Mouse (Mus musculus) MEL (cell line): ENCODE data around the gene Fndc9. TPM values are rescaled to one million over a fixed set of nuclear protein-coding genes. Genes with fewer than 3 reads are reported as not detected.

Experiments used
- DNase-seq: peaks from one replicate; pipeline ENCODE4 v3.0.0; 2011; ENCODE audit warnings: low read depth, low spot score
- H3K27ac ChIP-seq: 2 replicates; pipeline ENCODE4 v1.5.1; 2012; ENCODE audit warnings: low read depth, mild to moderate bottlenecking, control low read depth, low read length, moderate library complexity; ENCODE audit not compliant: control insufficient read depth
- H3K27me3 ChIP-seq, 2 experiments: fragments of 150-350 bp in 1 of 2; sonication (generic) in 1 of 2; 2 replicates each; pipeline ENCODE4 v1.6.1; 2012; ENCODE audit warnings: low read length in 2 of 2, mild to moderate bottlenecking in 2 of 2, improper control_type of control experiment in 1 of 2, moderate library complexity in 1 of 2; ENCODE audit not compliant: insufficient read depth in 2 of 2, control insufficient read depth in 1 of 2
- H3K36me3 ChIP-seq, 2 experiments: 2 replicates each; pipeline ENCODE4 v1.6.1; 2012 to 2014; ENCODE audit warnings: low read length in 2 of 2, improper control_type of control experiment in 1 of 2, inconsistent platforms in 1 of 2, mild to moderate bottlenecking in 1 of 2; ENCODE audit not compliant: insufficient read depth in 2 of 2, control insufficient read depth in 1 of 2
- H3K4me1 ChIP-seq, 2 experiments: fragments of 150-350 bp in 1 of 2; sonication (generic) in 1 of 2; 2 replicates each; pipeline ENCODE4 v1.6.1; 2012; ENCODE audit warnings: low read length in 2 of 2, improper control_type of control experiment in 1 of 2, mild to moderate bottlenecking in 1 of 2; ENCODE audit not compliant: insufficient read depth in 2 of 2, control insufficient read depth in 1 of 2
- H3K4me3 ChIP-seq, 2 experiments: fragments of 150-350 bp in 1 of 2; sonication (generic) in 1 of 2; 2 replicates each; pipeline ENCODE4 v1.5.1; 2012; ENCODE audit warnings: low read depth in 2 of 2, low read length in 2 of 2, mild to moderate bottlenecking in 2 of 2, moderate library complexity in 2 of 2, control low read depth in 1 of 2, improper control_type of control experiment in 1 of 2; ENCODE audit not compliant: control insufficient read depth in 1 of 2, insufficient read depth in 1 of 2
- H3K79me2 ChIP-seq: 2 replicates; pipeline ENCODE4 v1.6.1; 2012; ENCODE audit warnings: mild to moderate bottlenecking, low read length, moderate library complexity; ENCODE audit not compliant: control insufficient read depth, poor library complexity, insufficient read depth
- H3K9ac ChIP-seq: 2 replicates; pipeline ENCODE4 v1.6.1; 2012; ENCODE audit warnings: low read depth, mild to moderate bottlenecking, control low read depth, low read length, moderate library complexity; ENCODE audit not compliant: control insufficient read depth, poor library complexity, severe bottlenecking
- H3K9me3 ChIP-seq: fragments of 150-350 bp; sonication (generic); replicated peaks from 2 replicates; pipeline ENCODE4 v1.6.1; 2012; ENCODE audit warnings: mild to moderate bottlenecking, low read length, improper control_type of control experiment, moderate library complexity; ENCODE audit not compliant: insufficient read depth
- CHD1 ChIP-seq: IDR thresholded peaks from 2 replicates; pipeline ENCODE4 v1.6.1; 2012; ENCODE audit warnings: low read depth, mild to moderate bottlenecking, inconsistent platforms, low read length, improper control_type of control experiment
- CTCF ChIP-seq, 3 experiments: IDR thresholded peaks in 2 of 3; conservative IDR thresholded peaks in 1 of 3; 2 replicates each; pipeline ENCODE4 v1.5.1; 2011 to 2012; ENCODE audit warnings: low read length in 3 of 3, low read depth in 2 of 3, mild to moderate bottlenecking in 2 of 3, improper control_type of control experiment in 1 of 3, inconsistent platforms in 1 of 3, mixed read lengths in 1 of 3, moderate library complexity in 1 of 3; ENCODE audit not compliant: control insufficient read depth in 1 of 3, insufficient read depth in 1 of 3, poor library complexity in 1 of 3, severe bottlenecking in 1 of 3
- E2F4 ChIP-seq: IDR thresholded peaks from 2 replicates; pipeline ENCODE4 v1.6.1; 2011; ENCODE audit warnings: low read depth, low read length, improper control_type of control experiment, borderline replicate concordance
- ELF1 ChIP-seq: IDR thresholded peaks from 2 replicates; pipeline ENCODE4 v1.6.1; 2014; ENCODE audit warnings: low read depth, mild to moderate bottlenecking, inconsistent platforms, low read length, improper control_type of control experiment, moderate library complexity
- ETS1 ChIP-seq: IDR thresholded peaks from 2 replicates; pipeline ENCODE4 v1.6.1; 2012; ENCODE audit warnings: low read depth, mild to moderate bottlenecking, inconsistent platforms, low read length, improper control_type of control experiment, moderate library complexity
- MAZ ChIP-seq: IDR thresholded peaks from 2 replicates; pipeline ENCODE4 v1.6.1; 2012; ENCODE audit warnings: low read depth, mild to moderate bottlenecking, inconsistent platforms, low read length, improper control_type of control experiment
- MEF2A ChIP-seq: IDR thresholded peaks from 2 replicates; pipeline ENCODE4 v1.6.1; 2014; ENCODE audit warnings: low read depth, mild to moderate bottlenecking, inconsistent platforms, low read length, improper control_type of control experiment; ENCODE audit not compliant: poor library complexity, insufficient replicate concordance, severe bottlenecking; ENCODE audit errors: extremely low read depth
- NRF1 ChIP-seq: IDR thresholded peaks from 2 replicates; pipeline ENCODE4 v1.6.1; 2014; ENCODE audit warnings: low read depth, mild to moderate bottlenecking, inconsistent platforms, low read length, improper control_type of control experiment, moderate library complexity; ENCODE audit not compliant: poor library complexity, insufficient read depth, severe bottlenecking
- SIN3A ChIP-seq: IDR thresholded peaks from 2 replicates; pipeline ENCODE4 v1.6.1; 2012; ENCODE audit warnings: low read length, improper control_type of control experiment, inconsistent platforms
- SMC3 ChIP-seq: IDR thresholded peaks from 2 replicates; pipeline ENCODE4 v1.6.1; 2011; ENCODE audit warnings: low read depth, low read length, improper control_type of control experiment
- USF1 ChIP-seq: IDR thresholded peaks from 2 replicates; pipeline ENCODE4 v1.6.1; 2014; ENCODE audit warnings: low read depth, mild to moderate bottlenecking, inconsistent platforms, low read length, improper control_type of control experiment, moderate library complexity
- polyA plus RNA-seq, 2 experiments: library from polyadenylated mRNA; stranded (reverse) in 1 of 2; unstranded in 1 of 2; fragments of >175 nt in 1 of 2; fragments of >200 nt in 1 of 2; gene quantifications; 2 replicates each; pipeline versions ENCODE4 v1.2.1 to v1.2.4; 2012; ENCODE audit warnings: low replicate concordance in 2 of 2, low read depth in 1 of 2; ENCODE audit not compliant: insufficient read length in 2 of 2, insufficient read depth in 1 of 2, missing spikeins in 1 of 2
- total RNA-seq: library from RNA; depleted of rRNA; stranded (reverse); fragments of 300-350 nt; gene quantifications from 2 replicates; pipeline ENCODE4 v1.2.3, GENCODE M21; 2012

Gene Fndc9
- total and polyA plus RNA-seq, 3 experiments: 0.08 to 0.35 TPM; not detected in 1

DNA sequence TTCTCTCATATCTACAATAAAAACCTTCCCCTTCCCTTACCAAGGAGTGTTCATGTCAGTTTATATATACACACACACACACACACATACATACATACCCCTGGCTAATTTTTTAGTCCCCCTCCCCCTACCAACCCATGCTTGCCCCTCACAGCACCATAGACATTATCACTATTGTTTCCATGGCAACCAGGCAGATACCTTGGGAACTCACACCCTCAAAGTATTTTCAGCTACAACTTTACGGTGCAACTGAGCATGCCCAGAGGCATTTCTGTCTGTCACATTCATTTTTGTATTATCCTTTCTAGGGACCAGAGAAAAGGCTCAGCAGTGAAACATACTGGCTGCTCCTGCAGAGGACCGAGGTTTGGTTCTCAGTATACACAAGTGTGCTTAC lies 15.1 kb upstream of the Fndc9 start:
- H3K27ac ChIP-seq: no peak overlapping the region
- no peak overlapping the region for H3K4me3 ChIP-seq
- TF ChIP-seq NRF1 (peak; percentile 14; the same call in 1 of the 2 replicates), E2F4 (no peak)
- no peaks in the 10 kb centered on the region for H3K79me2 ChIP-seq
- no peak overlapping the region for H3K9ac ChIP-seq
- H3K27me3 ChIP-seq: no peaks in the 10 kb centered on the region
- no peaks in the 10 kb centered on the region for H3K4me1 ChIP-seq
- no peaks in the 10 kb centered on the region for H3K36me3 ChIP-seq
- no peak for DNase-seq
- no peaks in the 10 kb centered on the region for H3K9me3 ChIP-seq

DNA sequence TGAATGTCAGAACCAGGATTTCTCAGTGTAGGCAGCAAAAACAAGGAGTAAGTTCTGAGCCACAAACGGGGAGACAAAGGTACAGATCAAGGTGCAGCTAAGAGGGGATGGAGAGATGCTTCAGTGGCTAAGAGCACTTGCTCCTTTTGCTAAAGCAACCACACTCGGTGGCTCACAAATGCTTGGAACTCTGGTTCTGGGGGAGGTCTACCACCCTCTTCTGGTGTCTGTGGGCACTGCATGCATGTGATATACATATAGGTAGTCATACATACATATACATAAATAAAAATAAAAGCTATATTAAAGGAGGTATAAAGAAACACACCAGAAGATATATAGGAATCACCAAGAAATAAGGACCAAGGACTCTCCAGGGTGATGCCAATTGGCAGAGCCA lies 11.8 kb upstream of the Fndc9 start:
- no peaks in the 10 kb centered on the region for H3K79me2 ChIP-seq
- H3K9me3 ChIP-seq: no peaks in the 10 kb centered on the region
- peak; percentile 36 for DNase-seq
- TF ChIP-seq CTCF (IDR thresholded peaks at IDR 0.05 in 2 of 3, conservative IDR thresholded peaks at IDR 0.05 in 1 of 3; ENCODE audit: control insufficient read depth in 1 of 3, insufficient read depth in 1 of 3, low read depth in 2 of 3, low read length in 3 of 3, poor library complexity in 1 of 3, severe bottlenecking in 1 of 3) (peak; percentile 33 to 54 (median 50)), SMC3 (peak; percentile 23; the same call in 1 of the 2 replicates), SIN3A (no peak), NRF1 (no peak), ETS1 (no peak), USF1 (no peak), CHD1 (no peak), ELF1 (no peak), MAZ (no peak)
- H3K4me1 ChIP-seq: peaks cover 0 to 7% of the 10 kb centered on the region in 2 experiments; a peak in 2 of 4 replicates
- no peak overlapping the region for H3K4me3 ChIP-seq
- H3K36me3 ChIP-seq: peaks cover 0 to 2% of the 10 kb centered on the region in 2 experiments; a peak in 1 of 4 replicates
- H3K27me3 ChIP-seq: no peaks in the 10 kb centered on the region
- no peak overlapping the region for H3K27ac ChIP-seq
- H3K9ac ChIP-seq: no peak overlapping the region

- DNase-seq: no peak
- peaks cover 0 to 2% of the 10 kb centered on the region in 2 experiments; a peak in 1 of 4 replicates for H3K36me3 ChIP-seq
- H3K79me2 ChIP-seq: no peaks in the 10 kb centered on the region
- peaks cover 0 to 7% of the 10 kb centered on the region in 2 experiments; a peak in 2 of 4 replicates for H3K4me1 ChIP-seq
- no peak overlapping the region for H3K9ac ChIP-seq
- TF ChIP-seq MEF2A: no peak
- TF ChIP-seq, all 39 proteins: peak for 0
- no peaks in the 10 kb centered on the region for H3K27me3 ChIP-seq
- no peak overlapping the region for H3K27ac ChIP-seq
- H3K9me3 ChIP-seq: no peaks in the 10 kb centered on the region
- no peak overlapping the region for H3K4me3 ChIP-seq
Measured at GRCm38 (mm10) chr11:46225345-46225744, 10.0 kb upstream of the Fndc9 start.
